Mouse (Mus musculus) forelimb bud, embryonic 11.5 days (tissue): Measurements from ENCODE around the gene Ube2r2.

Experiments used
- DNase-seq: peaks from one replicate; pipeline ENCODE4 v3.0.0-alpha.2; 2012; ENCODE audit warnings: low read depth, low spot score

Ube2r2 gene

DNA sequence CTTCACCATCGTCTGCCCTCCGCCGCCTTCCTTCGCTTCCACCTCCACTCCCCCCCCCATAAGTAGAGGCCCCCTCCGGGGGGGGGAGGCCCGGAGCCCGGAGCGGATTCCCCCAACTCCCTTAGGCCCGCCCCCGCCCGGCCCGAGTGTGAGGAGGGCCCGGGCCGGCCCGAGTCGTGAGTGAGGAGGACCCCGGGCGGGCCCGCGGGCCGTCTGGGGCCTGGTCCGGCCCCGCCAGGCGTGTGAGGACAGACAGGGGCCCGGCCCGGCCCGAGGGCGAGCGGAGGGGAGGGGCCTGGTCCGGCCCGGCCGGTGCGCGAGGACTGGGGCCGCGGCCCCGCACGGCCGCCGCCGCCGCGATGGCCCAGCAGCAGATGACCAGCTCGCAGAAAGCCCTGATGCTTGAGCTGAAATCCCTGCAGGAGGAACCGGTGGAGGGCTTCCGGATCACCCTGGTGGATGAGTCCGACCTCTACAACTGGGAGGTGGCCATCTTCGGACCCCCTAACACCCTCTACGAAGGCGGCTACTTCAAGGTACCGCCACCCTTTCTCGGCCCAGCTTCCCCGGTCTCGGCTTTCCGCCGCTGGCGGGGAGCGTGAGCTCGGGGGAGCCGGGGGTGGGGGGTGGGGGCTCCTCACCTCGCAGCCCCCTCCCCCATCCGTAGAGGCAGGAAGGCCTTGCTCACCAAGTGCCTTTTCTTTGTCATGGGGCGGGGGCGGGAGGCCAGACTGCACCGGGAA, at the start of gene Ube2r2:
Ube2r2 (plus strand) TSS at position 33 of the 743 bp plus-strand sequence.
- peak; percentile 74 for DNase-seq

DNA sequence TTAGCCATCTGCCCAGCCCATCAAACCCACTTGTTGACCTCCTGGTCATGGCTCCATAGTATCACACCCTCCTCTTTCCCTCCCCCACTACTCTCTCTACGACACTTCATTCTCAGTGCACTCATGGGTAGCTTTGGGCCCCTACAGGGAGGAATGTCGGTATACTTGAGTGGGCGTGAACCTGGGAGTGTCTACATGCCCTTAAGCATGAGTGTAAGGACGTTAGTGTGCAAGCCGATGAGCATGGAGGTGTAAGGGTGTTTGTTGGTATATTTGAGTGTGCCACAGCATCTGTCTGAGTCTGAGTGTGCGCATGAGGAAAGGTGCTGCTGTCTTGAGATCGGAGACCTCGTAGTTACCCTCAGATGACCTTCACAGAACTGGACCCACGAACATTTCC, 48.6 kb upstream of the Ube2r2 start:
- DNase-seq: no peak

DNA sequence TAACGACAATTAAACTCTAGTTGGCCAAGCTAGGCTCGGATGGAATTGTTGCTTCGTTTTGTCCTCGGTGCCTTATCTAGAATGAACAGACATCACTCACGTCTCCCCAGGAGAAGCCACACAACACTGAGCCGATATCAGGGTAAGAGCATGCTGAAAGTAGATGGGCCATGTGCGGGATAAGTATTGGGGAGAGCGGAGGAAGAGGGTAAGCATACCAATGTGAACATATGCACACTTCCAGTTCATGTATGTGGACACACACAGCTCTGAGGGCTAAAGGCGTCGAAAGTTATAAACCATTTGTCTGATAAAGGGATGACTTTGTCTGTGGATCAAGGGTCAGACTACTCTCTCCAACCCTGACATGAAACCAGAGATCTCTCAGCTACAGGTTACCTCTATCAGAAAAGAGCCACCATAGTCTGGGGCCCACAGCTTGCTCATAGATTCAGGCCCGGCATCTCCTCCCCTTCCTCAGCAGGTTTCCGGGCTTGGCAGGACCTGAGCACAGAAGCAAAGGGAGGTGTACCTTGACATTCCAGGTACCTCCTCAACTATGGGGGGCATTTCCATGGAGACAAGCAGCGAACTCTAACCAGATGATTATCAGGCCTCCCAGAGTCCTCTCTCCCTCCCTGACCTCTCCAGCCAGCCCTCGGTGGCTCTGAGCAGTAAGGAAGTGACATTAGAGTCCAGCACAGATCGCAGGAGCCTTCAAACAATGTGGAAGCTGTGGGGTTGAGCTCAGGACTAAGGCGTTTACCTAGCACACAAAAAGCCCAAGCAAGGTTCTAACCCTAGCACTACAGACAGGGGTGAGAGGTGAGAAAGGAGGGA, 47.9 kb upstream of the Ube2r2 start:
- DNase-seq: no peak

DNA sequence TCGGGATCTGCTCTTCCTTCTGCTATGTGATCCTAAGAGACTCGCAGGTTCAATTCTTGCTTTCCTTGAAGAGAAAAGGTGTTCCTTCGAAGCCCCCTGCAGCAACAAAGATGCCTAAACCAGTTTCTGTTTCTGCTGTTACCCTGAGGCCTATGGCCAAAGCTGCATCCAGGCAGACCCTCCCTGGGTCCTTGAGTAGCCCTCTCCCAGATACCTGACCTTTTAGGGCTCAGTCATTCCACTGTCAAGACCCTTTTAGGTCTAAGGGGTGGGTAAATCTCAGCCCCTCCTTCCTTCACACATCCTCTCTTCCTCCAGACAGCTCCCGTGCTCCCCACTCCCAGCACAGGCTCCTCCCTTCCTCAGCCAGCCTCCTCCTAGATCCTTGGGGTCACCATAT, 46.4 kb upstream of the Ube2r2 start:
- DNase-seq: no peak

DNA sequence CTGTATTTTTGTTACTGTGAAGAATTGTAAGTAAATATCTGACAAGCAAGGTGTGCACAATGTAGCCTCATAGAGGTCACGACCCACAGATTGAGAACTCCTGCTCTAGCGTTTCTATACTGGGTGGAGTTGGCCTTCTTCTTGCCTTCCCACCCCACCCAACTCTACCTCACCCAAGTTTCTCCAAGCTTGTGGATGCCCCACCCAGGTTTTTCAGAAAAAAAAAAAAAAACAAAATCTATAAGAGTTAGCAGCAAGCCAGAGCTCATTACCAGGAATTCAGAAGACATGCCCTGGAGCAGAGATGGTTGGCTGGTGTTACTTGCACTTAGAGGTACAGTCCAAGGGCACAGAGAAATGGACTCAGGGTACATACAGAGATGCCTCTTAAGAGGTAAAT, 45.8 kb upstream of the Ube2r2 start:
- no peak for DNase-seq

DNA sequence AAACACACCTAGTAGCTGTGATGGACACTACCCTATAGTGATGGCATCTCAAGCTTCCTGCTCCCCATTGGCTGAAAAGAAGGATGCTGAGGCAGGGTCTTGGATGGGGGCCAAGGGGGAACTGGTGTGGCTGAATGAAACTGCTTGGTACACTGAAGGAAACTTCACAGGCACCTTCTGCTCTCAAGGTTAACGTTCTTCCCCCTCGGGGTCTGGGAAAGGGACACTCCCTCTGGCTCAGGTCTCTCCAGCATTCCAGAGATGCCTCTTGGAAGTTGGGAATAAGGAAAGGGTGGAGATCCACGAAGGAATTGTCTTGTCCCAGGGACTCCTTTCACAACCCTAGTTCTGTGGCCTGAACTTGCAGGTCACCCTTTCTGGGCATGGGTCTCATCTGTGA, 44.2 kb upstream of the Ube2r2 start:
- no peak for DNase-seq

DNA sequence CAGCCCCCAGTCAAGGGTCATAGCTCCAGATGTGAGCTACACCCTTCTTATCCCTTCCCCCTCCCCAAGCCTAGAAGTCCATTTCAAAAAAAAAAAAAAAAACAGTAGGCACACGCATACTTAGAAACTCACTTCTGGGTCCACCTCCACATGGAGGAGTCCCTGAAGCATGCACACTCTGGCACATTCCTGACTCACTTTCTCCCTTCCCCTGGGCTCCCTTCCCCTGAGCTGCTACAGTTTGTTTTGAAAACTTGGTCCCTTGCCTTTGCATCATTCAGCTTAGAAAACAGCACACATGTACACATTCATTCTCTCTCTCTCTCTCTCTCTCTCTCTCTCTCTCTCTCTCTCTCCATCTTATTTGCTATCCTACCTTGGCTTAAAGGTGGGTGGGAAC, 42.6 kb upstream of the Ube2r2 start:
- no peak for DNase-seq

DNA sequence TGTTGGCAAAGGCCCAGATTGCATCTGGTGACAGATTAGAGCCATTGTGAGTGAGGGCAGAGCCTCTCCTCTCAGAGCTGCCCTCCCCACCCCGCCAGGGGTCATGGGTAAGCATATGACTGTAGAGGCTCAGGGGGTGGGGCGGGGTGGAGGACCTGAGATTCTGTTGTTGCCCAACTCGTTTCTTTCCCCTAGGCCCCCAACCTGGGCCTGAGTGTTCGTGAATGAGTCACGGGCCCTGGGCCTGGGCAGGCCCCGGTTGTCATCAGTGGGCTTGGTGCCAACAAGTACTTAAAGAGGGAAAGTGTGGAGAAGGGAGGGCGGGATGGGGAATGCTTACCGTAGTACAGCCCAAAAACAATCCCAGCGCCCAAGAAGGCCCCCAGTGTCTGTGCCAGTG, 41.2 kb upstream of the Ube2r2 start:
- DNase-seq: no peak

DNA sequence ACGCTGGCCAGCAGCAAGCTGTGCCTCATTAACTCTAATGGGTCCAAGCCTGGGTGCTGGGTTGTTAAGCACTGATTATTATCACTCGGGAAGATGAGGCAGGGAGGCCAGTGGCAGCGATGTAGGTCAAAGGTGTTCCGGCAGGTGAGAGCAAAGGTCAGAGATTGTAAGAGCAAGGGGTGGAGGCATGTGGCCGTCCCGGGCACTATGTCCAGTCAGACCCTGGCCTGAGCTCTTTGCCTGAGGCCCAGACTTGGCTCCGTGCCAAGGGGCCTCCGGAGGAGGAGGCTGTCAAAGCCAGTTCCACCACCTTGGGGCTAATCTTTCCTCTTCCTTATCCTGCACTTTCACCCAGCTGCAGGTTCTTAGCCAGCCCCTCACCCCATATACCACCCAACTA, 39.4 kb upstream of the Ube2r2 start:
- DNase-seq: no peak

DNA sequence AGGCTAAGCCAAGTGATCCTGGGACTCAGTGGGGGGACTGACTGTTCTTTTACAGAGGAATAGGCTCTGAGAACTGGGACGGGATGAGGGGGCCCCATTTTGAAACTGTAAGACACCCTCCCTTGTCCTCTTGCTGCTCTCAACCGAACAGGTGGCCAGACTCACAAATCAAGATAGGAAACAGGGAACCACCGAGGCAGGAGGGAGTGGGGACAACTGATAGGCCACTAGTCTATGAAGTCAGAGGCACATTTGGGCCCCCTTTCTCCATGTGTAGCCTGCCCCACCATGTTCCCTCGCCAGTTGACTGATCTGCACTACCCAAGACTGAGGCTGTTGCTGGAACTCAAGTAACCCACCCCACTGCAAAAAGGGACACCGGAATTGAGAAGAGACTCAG, 38.7 kb upstream of the Ube2r2 start:
- no peak for DNase-seq

DNA sequence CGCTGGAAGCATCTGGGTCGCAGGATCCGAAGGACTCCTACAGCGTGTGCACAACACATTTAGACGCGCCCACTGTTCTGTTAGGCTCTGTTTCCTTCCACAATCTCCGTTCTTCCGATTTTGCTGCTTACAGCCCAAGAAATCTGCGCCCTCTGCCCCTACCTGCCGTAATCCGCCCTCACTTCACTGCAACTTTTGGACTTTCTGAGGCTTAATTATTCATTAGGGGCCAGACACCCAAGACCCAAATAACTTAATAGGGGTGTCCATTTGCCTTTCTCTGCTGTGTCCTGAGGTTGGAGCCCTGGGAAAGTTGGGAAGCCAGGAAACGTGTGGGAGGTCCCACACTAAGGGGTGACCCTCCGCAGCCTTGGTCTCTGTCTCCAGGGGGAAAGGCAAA, 38.2 kb upstream of the Ube2r2 start:
- DNase-seq: no peak

DNA sequence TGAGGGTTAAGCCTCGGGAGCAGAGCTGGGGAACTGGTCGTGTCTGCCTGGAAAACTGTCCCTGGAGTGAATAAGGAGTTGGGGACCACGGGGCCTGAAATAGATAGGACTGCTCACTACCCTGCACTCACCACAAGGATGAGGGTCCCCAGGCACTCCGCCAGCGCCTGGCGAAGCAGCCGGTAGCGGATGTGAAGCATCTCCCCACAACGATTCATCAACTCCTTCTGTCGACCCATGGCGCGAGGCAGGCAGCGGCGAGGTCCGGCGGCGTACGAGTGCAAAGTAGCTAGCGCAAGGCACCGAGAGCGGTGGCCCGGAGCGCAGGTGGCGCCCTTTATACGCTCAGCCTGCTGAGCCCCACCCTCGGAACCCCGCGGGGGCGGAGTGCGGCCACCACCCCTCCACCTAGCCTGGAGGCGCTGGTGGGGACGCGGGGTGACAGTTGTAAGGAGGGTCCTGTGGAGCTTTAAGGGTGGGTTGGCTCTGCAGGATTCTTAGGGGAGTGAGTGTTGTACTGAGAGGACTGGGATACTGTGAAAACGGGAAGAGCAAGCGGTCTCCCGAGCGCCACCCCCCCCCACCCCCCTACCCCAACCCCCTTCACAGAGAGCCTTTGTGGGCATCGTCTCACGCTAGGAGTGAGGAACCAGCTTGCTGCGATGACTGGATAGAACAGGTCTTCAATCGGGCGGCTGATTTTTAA, 37.5 kb upstream of the Ube2r2 start, which contains the start of gene Aqp3:
Aqp3 (minus strand) TSS at position 313 of the 706 bp plus-strand sequence.
- DNase-seq: no peak

DNA sequence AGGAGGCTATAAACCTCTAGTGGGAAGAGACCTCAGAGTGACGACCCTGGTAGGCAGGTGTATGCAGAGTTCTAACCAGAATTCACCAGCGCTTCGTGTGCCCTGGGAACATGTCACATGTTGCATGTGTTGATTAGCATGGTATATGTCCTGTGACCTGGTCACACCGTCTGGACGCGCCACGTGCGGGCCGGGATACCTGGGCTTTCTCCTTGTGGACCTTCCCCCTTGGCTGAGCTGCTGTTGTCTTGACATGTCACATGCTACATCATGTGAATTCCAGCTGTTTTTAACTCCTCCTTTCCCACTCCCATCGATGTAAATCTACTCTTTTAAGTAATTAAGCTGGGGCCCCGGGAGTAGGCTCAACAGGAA, 37.0 kb upstream of the Ube2r2 start:
- no peak for DNase-seq

DNA sequence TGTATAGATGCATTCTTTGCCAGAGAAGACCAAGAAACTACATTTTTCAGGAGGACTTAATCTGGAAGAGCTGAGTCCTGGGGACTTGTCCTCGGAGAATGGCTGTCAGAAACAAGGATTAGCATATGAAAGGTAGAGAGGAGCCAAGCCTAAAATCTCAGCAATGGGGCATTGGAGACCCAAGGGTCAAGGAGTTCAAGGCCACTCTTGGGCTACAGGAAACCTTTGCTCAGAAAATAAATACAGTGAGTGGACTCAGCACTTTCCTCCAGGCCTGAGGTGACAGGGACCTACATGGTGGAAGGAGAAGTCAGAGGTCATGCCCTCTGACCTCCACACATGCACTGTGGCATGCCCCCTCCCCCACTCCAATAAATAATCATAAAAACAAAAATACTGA, 34.6 kb upstream of the Ube2r2 start:
- DNase-seq: no peak

DNA sequence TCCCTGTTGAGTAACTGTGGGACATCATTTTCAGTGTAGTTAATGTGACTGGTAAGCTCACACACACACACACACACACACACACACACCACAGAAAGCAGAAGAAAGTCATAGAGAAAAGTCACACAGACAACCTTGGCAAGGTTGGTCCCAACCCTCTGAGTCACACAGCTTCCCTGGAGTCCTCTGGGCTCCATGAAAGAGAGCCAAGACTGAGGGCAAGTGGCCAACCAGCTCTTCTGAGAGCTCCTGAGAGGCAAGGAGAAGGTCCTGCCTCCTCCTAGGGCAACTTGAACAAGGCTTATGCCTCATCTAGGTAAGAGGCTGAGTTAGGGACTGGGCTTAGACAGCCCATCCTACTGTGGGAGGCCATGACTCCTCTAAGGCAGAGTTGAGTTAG, 32.6 kb upstream of the Ube2r2 start:
- no peak for DNase-seq

DNA sequence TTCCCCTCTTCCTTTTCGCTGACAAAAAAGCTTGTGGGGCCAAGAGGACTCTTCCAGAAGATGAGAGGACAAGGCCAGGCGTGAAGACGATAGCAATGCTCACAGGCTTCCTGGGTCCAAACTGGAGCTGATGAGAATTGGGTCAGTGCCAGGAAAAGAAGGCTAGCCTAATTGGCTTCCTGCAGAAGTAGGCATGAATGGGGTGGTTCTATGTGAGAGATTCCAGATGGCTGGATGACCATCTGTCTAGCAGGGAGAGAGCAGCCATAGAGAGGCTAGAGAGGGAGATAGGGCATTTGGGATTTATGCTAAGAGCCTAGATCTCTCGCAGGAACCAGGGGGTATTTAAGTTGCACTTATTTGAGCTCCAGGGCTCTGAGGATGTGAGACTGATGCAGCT, 28.1 kb upstream of the Ube2r2 start:
- no peak for DNase-seq

DNA sequence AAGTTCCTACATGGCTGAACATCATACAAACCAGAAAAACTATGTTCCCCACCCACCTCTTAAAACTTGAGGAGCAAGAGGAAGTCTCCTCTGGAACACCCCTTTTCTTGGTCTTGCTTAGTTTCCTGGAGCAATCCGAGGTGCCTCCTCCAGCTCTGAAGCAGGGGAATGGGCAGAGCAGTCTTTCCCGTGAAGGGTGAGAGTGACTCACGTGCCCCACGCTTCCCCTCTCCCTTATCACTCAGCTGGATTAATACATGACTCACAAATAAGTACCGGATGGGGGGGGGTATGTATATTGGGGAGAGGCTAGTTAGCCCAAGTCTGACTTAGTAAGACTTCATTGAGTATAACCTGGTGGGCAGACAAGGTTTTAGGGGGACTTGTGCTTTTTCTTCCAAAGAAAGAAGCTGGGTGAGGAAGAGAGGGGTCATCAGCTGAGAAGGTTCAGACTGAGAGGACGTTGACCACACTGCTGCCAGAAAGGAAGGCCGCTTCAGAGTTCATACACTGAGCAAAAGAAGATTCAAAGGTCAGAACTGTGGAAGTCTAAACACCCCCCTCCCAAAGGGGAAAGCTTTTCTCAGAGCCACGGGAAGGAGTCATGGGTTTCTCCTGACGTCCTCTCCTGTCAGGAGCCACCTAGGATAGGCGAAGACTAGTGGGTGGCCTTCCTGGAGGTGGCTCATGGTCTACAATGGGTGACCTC, 26.7 kb upstream of the Ube2r2 start:
- no peak for DNase-seq

DNA sequence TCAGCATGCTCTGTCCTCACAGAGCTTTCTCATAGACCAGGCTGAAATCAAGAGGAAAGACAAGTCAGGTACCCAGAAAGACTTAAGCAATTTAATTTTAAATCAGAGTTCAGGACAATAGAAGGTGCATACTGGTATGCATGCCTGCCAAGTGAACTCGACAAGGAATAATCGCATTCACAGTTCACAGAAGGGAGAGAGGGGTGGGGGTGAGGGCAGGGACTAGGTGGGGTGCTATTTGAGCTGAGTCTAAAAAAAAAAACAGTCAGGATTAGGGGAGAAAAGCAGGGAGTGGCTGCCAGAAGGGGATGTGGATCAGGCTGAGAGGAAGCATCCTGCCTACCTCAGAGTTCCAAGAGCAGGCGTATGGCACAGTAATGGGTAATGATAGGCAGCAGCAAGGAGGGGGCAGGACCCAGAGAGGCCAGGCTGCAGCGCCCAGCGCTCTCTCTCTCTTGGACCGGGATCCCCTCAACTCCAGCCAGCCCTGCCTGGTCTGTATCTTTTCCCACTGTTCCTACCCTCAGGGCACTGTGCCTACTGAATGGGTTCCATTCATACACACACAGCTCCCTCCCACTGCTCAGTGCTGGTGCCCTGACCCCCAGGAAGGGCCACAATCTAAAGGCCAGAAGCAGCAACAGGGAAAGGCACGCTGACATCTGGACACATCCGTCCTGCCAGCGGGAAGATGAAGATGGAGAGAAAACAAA, 21.0 kb upstream of the Ube2r2 start:
- no peak for DNase-seq

DNA sequence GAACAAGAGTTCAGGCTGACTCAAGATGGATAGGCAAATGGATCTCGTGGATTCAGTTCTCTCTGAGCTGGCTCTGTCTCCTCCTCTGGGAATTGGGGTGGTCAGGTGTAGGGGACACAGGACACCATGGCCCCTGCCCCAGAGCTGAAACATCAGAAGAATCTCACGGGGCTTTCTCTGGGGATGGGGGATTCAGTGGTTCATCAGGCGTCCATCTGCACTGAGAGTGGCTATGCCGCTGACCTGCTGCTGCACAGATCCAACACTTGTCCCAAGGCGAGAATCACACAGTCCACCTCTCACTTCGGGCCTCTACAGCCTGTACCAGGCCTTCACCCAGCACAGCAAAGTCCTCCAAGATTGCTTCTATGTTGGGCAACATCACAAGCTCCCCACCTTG, 20.5 kb upstream of the Ube2r2 start:
- no peak for DNase-seq

DNA sequence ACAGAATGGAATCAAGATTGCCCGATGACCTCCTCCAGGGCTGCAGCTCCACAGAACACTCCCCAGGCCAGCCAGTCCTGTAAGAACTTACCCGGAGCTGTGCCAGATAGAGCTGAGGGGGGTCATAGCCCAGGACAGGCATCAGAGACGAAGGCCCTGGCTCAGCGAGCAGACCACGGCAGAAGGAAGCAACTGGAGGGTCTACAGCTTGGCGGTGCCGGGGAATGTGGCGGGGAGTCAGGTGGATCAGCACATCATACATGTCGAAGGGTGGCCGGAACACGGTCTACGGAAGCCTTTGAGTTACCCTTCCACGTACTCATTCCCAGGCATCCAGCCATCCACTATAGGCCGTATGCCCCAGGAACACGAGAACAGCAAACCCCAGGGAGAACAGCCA, 19.8 kb upstream of the Ube2r2 start:
- no peak for DNase-seq

DNA sequence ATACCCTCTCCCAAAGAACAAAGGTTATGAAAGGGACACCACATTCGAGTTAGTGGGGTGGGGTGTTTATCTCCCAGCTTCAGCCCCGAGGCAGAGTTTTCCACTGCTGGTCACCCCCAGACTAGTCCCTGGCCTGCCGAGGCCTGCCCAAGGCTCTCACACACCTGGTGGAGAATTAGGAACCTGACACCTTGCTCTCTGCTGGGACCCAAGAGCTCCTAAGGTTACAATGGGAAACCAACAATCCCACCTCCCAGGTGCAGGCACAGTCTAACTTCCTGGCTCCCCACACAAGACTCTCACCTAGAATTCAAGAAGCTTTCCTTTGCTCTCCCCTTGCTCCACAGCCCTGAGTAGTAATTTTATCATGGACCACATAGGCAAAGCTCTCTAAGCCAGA, 18.7 kb upstream of the Ube2r2 start:
- no peak for DNase-seq
